Mouse (Mus musculus) liver, postnatal 0 days (tissue): ENCODE measurements around the gene 2010111I01Rik.

Source experiments
- CTCF ChIP-seq: sonication (generic); IDR thresholded peaks from 2 replicates; pipeline ENCODE4 v1.5.1; 2016; ENCODE audit warnings: antibody characterized with exemption, low read depth
- EP300 ChIP-seq: IDR thresholded peaks from 2 replicates; pipeline ENCODE4 v1.6.1; 2016; ENCODE audit warnings: antibody characterized with exemption, low read depth, mild to moderate bottlenecking

GRCm38 (mm10) chr13:63324978-63325848, 360.5 kb downstream of the 2010111I01Rik start:
- TF ChIP-seq CTCF: no peak
- no peak for TF ChIP-seq EP300
